Mouse (Mus musculus): ENCODE data around the gene Gm20388. TPM values are rescaled to one million over a fixed set of nuclear protein-coding genes. Genes with fewer than 3 reads are reported as not detected.

Gm20388 gene
- total RNA-seq, 2 experiments from 2014 or later, result 2.4 to 2.6 TPM

DNA sequence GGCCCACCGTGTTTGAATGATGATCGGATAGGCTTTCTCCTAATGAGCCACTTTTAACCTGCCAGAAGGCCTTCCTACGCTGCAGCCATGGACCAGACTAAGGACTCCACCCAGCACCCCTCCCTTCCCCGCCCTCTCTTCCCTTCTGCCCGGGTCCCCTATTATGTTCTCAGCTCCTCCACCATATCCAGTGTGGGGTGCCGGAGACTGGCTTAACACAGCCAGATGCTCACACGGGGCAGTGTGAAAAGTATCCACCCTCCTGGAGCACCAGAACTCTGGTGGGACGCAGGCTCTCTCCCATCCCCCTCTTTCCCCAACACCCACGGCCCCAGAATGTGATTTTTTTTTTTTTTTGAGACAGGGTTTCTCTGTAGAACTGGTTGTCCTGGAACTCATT is 2662.9 kb downstream of the Gm20388 start:
- no peak for DNase-seq (ENCODE audit: extremely low spot score in 1 of 2, low spot score in 2 of 2)
- Histone ChIP-seq H3K27ac (no peak overlapping the region), H3K4me3 (no peak overlapping the region)
- intact Hi-C loops (cut with DNase I), result no loop called here
- no peak for TF ChIP-seq CTCF (IDR thresholded peaks at IDR 0.05)

DNA sequence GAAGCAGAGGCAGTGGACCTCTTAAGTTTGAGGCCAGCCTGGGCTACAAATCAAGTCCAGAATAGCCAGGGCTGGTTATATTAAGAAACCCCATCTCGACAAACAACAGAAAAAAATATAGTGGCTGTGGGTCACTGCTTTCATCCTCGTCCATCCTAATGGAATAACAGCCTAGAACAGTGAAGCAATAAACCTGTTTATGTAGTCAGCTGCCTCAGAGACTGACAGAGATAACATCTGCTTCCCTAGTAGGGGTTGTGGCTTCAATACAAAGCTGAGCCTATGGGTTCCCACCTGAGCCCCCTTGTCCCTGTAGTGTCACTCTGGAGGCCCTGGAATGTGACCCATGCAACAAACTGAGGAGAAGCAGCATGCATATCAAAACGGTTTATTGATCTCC is 2663.6 kb downstream of the Gm20388 start:
- Histone ChIP-seq H3K4me3 (no peak overlapping the region), H3K27ac (no peak overlapping the region)
- TF ChIP-seq CTCF (IDR thresholded peaks at IDR 0.05), result no peak
- intact Hi-C loops (cut with DNase I), result no loop called here
- DNase-seq (ENCODE audit: extremely low spot score in 1 of 2, low spot score in 2 of 2), result no peak

DNA sequence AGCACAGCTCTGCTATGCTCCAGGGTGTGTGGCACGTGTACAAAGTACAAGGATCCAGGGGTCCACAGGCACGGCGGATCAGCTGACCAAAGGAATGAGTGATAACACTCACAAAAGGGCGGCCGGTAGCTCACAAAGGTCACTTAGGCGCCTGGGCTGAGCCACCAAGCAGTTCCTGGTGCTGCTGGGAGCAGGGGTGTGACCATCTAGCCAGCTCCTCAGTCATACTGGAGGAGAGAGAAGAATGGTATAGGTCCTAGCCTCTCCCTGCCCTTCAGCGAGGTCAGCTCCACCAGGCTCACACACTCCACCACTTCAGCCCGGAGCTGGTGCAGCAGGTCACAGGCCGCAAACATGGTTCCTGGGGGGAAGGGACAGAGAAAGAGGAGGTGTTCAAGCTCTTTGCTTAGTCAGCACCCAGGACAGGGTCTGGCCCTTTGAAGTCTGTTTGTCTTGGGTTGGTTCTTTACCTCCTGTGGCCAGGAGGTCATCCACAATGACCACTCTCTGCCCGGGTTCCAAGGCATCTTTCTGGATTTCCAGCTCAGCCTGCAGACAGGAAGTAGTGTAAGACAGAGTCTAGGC is 2664.1 kb downstream of the Gm20388 start:
- DNase-seq (ENCODE audit: extremely low spot score in 1 of 2, low spot score in 2 of 2), result no peak
- no peak for TF ChIP-seq CTCF (IDR thresholded peaks at IDR 0.05)
- intact Hi-C loops (cut with DNase I), result no loop called here
- H3K4me3 ChIP-seq, result no peak overlapping the region
- no peak overlapping the region; the same call in 1 of the 2 replicates for H3K27ac ChIP-seq

DNA sequence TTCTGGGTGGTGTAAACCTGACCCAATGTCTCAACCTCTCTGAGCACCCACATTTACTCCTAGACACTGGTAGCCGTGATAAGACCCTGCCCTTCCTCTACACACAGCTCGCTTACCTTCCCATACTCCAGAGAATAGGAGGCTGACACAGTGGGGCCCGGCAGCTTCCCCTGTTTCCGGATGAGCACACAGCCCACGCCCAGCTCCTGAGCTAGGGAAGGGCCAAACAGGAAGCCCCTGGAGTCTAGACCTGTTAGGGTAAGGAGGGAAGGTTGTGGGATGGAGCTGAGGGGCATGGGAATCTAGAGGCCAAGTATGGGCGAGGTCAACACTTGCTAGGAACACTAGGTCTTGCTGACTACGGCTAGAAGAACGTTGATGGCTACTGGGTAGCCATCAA is 2664.6 kb downstream of the Gm20388 start:
- intact Hi-C loops (cut with DNase I), result no loop called here
- no peak overlapping the region; the same call in 1 of the 2 replicates for H3K27ac ChIP-seq
- TF ChIP-seq CTCF (IDR thresholded peaks at IDR 0.05), result no peak
- H3K4me3 ChIP-seq, result peak overlapping the region; percentile 78
- DNase-seq (ENCODE audit: extremely low spot score in 1 of 2, low spot score in 2 of 2), result no peak

DNA sequence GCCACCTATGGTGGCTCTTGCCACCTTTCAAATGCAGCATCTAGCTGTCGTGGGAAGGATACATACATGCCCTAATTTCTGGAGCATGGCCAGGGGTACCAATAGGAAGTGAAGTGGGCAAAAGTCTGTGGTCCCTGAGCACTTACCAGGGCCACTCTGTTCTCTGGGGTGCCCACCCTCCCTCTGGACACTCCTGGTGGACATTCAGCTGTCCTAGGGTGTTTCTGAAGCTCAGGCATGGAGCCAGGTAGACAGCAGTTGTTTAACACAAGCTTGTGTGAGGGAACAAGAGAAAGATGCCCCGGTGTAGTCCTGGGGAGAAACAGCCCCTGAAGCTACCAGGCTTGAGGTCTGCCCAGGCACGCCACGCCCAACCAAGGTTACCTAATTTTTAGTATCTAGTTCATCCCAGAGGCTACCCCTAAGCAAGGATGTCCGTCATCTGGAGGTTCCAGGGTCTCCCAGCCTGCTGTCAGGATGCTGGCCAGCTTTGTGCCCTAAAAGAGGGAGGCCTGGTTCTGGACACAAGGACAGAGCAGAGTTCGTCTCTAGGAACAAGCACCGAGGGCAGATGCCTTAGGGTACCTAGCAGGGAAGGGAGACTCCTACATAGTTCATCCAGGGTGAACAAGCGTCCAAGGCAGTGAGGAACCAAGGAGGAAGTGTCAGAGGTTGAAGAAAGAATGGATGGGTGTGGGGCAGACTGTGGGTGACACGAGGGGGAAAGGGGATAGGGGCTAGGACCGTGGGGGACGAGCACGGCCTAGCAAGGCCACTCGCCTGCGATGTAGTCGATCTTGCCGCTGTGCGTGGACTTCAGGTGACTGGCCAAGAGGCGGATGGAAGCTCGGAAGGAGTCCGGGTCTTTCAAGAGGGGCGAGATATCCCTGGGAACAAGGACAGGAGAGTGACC is 2665.3 kb downstream of the Gm20388 start:
- intact Hi-C loops (cut with DNase I), result loop anchor here (2.0 kb wide), 1 partner anchor 35 kb away; the partner anchor contains the start of genes Galns and Trappc2l
- Histone ChIP-seq H3K4me3 (peak overlapping the region; percentile 78), H3K27ac (peak overlapping the region; percentile 92)
- DNase-seq (ENCODE audit: extremely low spot score in 1 of 2, low spot score in 2 of 2), result peak in 1 of 2 experiments; percentile 24
- TF ChIP-seq CTCF (IDR thresholded peaks at IDR 0.05), result no peak

DNA sequence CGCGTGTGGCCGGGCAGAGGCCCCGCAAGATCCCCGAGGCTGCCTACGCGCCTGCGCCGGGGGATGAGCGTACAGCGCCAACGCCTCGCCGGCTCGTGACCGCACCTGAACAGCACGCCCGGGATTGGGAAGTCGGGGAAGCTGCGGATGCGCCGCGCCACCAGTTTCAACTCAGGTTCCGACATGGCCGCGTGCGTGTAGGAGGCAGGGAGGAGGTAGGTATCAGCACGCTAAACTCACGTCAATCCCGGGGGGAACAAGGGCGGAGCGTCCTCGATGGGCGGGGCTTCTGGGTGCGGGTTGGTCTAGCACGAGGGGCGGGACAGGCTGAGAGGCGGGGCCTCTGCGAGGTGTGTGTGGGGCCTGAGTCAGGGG is 2666.0 kb downstream of the Gm20388 start, which contains the start of gene Aprt:
TSS of gene Aprt (minus strand) at position 262 of the 375 bp plus-strand sequence.
- peak within 1 kb of the TSS; percentile 92 for H3K27ac ChIP-seq
- TF ChIP-seq CTCF (IDR thresholded peaks at IDR 0.05), result no peak
- peak; percentile 91 to 92 for DNase-seq (ENCODE audit: extremely low spot score in 1 of 2, low spot score in 2 of 2)
- peak within 1 kb of the TSS; percentile 78 for H3K4me3 ChIP-seq
- intact Hi-C loops (cut with DNase I), result loop anchor here (2.0 kb wide), 1 partner anchor 34 kb away; the partner anchor contains the start of genes Galns and Trappc2l

DNA sequence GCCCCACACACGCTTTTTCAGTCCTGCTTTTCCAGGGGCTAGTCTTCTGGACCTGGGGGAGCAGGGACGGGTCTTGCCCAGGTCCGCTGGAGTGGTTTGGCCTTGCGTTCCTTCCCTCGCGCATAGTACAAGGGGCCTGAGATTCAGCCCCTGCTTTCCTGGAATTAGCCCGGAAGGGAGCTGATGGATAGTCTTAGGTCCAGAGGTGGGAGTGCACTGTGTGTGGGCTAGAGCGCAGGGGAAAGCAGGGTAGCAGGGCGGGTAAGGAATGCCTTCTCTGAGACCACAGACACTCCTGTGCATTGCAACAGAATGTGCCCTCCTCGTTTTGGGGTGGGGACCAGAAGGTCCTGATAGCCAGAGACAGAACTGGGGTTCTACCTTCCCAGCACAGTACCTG is 2666.5 kb downstream of the Gm20388 start:
- intact Hi-C loops (cut with DNase I), result loop anchor here (2.0 kb wide), 1 partner anchor 34 kb away; the partner anchor contains the start of genes Galns and Trappc2l
- TF ChIP-seq CTCF (IDR thresholded peaks at IDR 0.05), result no peak
- Histone ChIP-seq H3K4me3 (peak overlapping the region; percentile 78), H3K27ac (peak overlapping the region; percentile 92)
- DNase-seq (ENCODE audit: extremely low spot score in 1 of 2, low spot score in 2 of 2), result no peak

DNA sequence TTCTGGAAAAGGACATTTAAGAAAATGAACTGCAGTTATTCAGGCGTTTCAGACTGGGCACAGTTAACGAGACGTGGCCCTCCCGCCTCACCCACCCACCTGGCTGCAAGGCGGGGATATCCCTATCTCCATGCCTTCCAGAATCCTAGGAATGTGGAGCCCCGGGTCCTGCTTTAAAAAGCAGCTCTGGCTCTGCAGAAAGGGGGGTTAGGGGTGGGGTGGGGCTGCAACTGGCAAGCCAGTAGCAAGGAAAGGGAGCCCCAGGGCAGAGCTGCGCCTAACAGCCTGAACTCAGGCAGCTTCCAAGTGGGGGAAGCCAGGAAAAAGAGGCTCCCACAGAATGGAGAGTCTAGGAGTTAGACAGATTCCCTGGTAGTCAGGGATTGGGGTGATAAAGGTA is 2668.6 kb downstream of the Gm20388 start:
- no peak overlapping the region for H3K4me3 ChIP-seq
- intact Hi-C loops (cut with DNase I), result no loop called here
- no peak overlapping the region for H3K27ac ChIP-seq
- TF ChIP-seq CTCF (IDR thresholded peaks at IDR 0.05), result no peak
- DNase-seq (ENCODE audit: extremely low spot score in 1 of 2, low spot score in 2 of 2), result no peak

DNA sequence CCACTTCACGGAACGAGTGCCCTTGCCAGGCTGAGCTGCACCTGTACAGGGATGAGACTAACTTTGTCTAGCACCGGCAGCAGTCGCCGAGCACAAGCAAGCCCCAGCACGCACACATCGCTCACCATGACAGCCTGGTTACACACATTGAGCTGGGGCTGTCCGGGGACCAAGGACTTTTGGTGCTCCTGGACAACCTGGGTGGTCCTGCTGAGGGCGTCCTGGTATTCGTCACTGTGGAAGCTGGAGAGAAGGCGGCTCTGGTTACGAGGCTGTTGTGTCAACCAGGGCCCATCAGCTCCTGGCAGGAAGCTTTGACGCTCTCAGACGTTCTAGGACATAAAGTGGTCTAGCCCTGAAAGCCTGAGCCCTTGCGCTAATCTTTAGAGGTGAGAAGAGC is 2670.3 kb downstream of the Gm20388 start:
- DNase-seq (ENCODE audit: extremely low spot score in 1 of 2, low spot score in 2 of 2), result no peak
- no peak for TF ChIP-seq CTCF (IDR thresholded peaks at IDR 0.05)
- H3K27ac ChIP-seq, result no peak overlapping the region
- no peak overlapping the region for H3K4me3 ChIP-seq
- intact Hi-C loops (cut with DNase I), result no loop called here

DNA sequence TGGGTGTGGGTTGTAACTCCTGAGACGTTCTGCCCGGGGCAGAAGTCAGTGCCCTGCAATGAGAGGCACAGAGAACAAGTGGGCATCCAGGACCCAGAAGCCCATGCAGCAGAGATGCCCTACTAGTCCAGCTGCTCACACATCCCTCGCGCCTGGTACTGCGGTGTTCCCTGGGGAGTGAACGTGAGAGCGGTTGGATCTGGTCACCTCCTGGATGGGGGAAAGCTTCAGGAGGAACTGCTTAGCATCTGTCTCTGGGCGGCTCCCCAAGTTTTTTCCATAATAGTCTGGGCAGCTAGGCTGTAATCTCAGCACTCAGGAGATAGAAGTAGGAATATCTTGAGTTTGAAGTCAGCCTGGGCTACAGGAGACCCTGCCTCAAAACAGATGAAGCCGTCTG is 2674.3 kb downstream of the Gm20388 start:
- Histone ChIP-seq H3K4me3 (no peak overlapping the region), H3K27ac (no peak overlapping the region)
- TF ChIP-seq CTCF (IDR thresholded peaks at IDR 0.05), result no peak
- DNase-seq (ENCODE audit: extremely low spot score in 1 of 2, low spot score in 2 of 2), result no peak
- intact Hi-C loops (cut with DNase I), result no loop called here

DNA sequence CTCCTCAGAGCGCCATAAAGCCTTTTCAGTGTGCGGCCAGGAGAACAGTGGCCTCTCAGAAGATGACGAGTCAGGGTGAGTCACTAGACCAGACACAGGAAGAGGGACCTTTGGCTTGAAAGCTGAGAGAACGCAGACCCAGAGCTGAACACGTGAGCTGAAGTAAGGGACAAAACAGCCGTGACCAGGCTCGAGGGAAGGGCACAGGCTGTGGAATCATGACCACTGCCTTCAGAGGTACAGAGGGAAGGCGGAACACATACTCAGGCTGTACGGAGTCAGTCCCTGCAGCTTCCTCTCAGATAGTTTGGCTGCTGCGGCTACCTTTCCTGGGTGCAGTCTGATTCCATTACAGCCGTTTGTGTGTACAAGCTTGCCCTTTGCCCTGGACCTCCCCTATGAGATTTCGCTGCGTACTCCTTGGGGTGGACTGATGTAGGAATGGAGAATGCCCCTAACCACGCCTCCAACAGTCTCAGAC is 2674.8 kb downstream of the Gm20388 start:
- no peak overlapping the region for H3K4me3 ChIP-seq
- no peak for TF ChIP-seq CTCF (IDR thresholded peaks at IDR 0.05)
- no peak for DNase-seq (ENCODE audit: extremely low spot score in 1 of 2, low spot score in 2 of 2)
- H3K27ac ChIP-seq, result no peak overlapping the region
- intact Hi-C loops (cut with DNase I), result no loop called here

DNA sequence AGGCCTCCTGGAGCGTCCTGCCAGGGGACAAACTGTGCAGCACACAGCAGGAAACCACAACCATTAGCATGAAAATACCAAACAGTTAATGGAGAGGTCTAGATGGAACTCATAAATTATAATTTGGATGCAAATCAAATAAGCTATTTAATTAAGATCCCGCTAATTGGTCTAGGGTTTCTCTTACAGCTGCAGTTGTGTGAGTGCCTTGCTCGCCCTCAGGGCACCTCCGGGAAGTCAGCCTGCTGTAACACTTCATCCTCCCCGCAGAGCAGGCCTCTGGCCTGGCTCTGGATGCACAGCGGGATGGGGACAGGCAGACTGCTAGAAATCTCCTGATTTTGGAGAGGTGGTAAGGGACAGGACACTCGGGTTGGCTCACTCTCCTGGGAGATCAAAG is 2675.5 kb downstream of the Gm20388 start:
- intact Hi-C loops (cut with DNase I), result no loop called here
- no peak for TF ChIP-seq CTCF (IDR thresholded peaks at IDR 0.05)
- no peak for DNase-seq (ENCODE audit: extremely low spot score in 1 of 2, low spot score in 2 of 2)

More for the DNA sequence above, 2675.5 kb downstream of the Gm20388 start:
- Histone ChIP-seq H3K27ac (no peak overlapping the region), H3K4me3 (no peak overlapping the region)
